Mouse (Mus musculus): ENCODE results near the gene Gm7073. TPM values are rescaled to one million over a fixed set of nuclear protein-coding genes. Genes with fewer than 3 reads are reported as not detected.

The Gm7073 gene
- polyA plus RNA-seq, 1 experiment from 2014 or later = not detected

DNA sequence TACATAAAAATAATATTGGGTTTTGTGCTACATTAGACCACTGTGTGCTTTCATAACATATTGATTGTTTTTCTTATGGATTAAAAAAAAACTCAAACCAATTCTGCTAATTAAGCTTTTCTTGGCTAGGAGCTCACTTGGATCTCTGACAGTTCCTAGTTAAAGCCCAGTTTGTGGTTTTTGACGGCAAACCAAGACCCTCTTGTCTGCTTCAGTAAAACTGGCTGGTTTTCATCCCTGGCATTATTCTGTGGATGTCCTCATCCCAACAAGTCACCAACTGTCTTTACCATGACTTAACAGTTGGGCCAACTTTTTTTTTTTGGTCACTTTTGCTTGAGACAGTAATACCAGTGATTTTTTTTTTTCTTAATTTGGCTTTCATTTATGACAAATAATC lies 3.9 kb upstream of the Gm7073 start:
- no peak for ATAC-seq (ENCODE audit: low read depth)
- H3K9ac ChIP-seq (ENCODE audit: low read length) = no peak overlapping the region
- no peaks in the 10 kb centered on the region for H3K36me3 ChIP-seq (ENCODE audit: control insufficient read depth, insufficient read depth, low read length)
- H3K27me3 ChIP-seq (ENCODE audit: control insufficient read depth, insufficient read depth, low read depth, low read length) = no peaks in the 10 kb centered on the region
- H3K27ac ChIP-seq (ENCODE audit: low read length) = no peak overlapping the region
- H3K4me1 ChIP-seq (replicated peaks; ENCODE audit: control insufficient read depth, insufficient read depth, low read length) = no peaks in the 10 kb centered on the region
- no peak overlapping the region for H3K4me3 ChIP-seq (ENCODE audit: low read length)
- H3K4me2 ChIP-seq (ENCODE audit: low read depth, low read length) = no peak overlapping the region
- H3K9me3 ChIP-seq (ENCODE audit: control insufficient read depth, low read length) = no peaks in the 10 kb centered on the region
- 83% methylated on average over 1 of the region's 1 CpGs for WGBS

GRCm38 (mm10) chrX:60503995-60504394 lies 35.1 kb downstream of the Gm7073 start:
- Histone ChIP-seq H3K9me3 (ENCODE audit: control insufficient read depth, low read length) (no peaks in the 10 kb centered on the region), H3K27me3 (ENCODE audit: control insufficient read depth, insufficient read depth, low read depth, low read length) (no peaks in the 10 kb centered on the region), H3K27ac (ENCODE audit: low read length) (no peak overlapping the region), H3K4me2 (ENCODE audit: low read depth, low read length) (no peak overlapping the region), H3K4me1 (replicated peaks; ENCODE audit: control insufficient read depth, insufficient read depth, low read length) (no peaks in the 10 kb centered on the region), H3K36me3 (ENCODE audit: control insufficient read depth, insufficient read depth, low read length) (no peaks in the 10 kb centered on the region), H3K9ac (ENCODE audit: low read length) (no peak overlapping the region), H3K4me3 (ENCODE audit: low read length) (no peak overlapping the region)
- no peak for ATAC-seq (ENCODE audit: low read depth)

DNA sequence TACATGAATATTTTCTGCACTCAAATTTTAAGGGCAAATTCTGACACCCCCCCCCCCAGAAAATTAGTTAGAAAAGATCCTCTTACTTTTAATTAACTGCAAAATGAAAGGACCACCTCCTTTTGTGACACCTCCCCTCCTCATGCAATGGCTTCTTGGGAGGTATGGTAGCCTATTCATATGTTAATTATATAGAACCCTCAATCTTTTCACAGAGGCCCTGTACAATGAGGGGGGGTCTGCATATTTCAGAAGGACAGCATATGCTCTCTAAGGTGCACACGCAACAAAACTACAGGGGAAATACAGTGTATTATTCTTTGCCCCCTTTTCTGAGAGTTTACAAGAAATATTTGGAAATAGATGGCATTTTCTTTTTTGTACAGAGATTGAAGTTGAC lies 41.3 kb downstream of the Gm7073 start:
- Histone ChIP-seq H3K4me2 (ENCODE audit: low read depth, low read length) (no peak overlapping the region), H3K36me3 (ENCODE audit: control insufficient read depth, insufficient read depth, low read length) (no peaks in the 10 kb centered on the region), H3K9me3 (ENCODE audit: control insufficient read depth, low read length) (no peaks in the 10 kb centered on the region), H3K27ac (ENCODE audit: low read length) (no peak overlapping the region), H3K27me3 (ENCODE audit: control insufficient read depth, insufficient read depth, low read depth, low read length) (no peaks in the 10 kb centered on the region), H3K9ac (ENCODE audit: low read length) (no peak overlapping the region), H3K4me1 (replicated peaks; ENCODE audit: control insufficient read depth, insufficient read depth, low read length) (no peaks in the 10 kb centered on the region), H3K4me3 (ENCODE audit: low read length) (no peak overlapping the region)
- no peak for ATAC-seq (ENCODE audit: low read depth)
- 73% methylated on average over 1 of the region's 1 CpGs for WGBS

GRCm38 (mm10) chrX:60495308-60495707 lies 43.7 kb downstream of the Gm7073 start:
- Histone ChIP-seq H3K4me1 (replicated peaks; ENCODE audit: control insufficient read depth, insufficient read depth, low read length) (no peaks in the 10 kb centered on the region), H3K9me3 (ENCODE audit: control insufficient read depth, low read length) (no peaks in the 10 kb centered on the region), H3K36me3 (ENCODE audit: control insufficient read depth, insufficient read depth, low read length) (no peaks in the 10 kb centered on the region), H3K4me3 (ENCODE audit: low read length) (no peak overlapping the region), H3K9ac (ENCODE audit: low read length) (no peak overlapping the region), H3K4me2 (ENCODE audit: low read depth, low read length) (no peak overlapping the region), H3K27me3 (ENCODE audit: control insufficient read depth, insufficient read depth, low read depth, low read length) (no peaks in the 10 kb centered on the region), H3K27ac (ENCODE audit: low read length) (no peak overlapping the region)
- no peak for ATAC-seq (ENCODE audit: low read depth)

GRCm38 (mm10) chrX:60463786-60464185 lies 75.3 kb downstream of the Gm7073 start:
- no peak overlapping the region for H3K4me3 ChIP-seq (ENCODE audit: low read length)
- no peak for ATAC-seq (ENCODE audit: low read depth)
- H3K9me3 ChIP-seq (ENCODE audit: control insufficient read depth, low read length) = no peaks in the 10 kb centered on the region
- no peaks in the 10 kb centered on the region for H3K27me3 ChIP-seq (ENCODE audit: control insufficient read depth, insufficient read depth, low read depth, low read length)
- H3K27ac ChIP-seq (ENCODE audit: low read length) = no peak overlapping the region
- H3K4me1 ChIP-seq (replicated peaks; ENCODE audit: control insufficient read depth, insufficient read depth, low read length) = no peaks in the 10 kb centered on the region
- WGBS = 11% methylated on average over 2 of the region's 2 CpGs
- H3K4me2 ChIP-seq (ENCODE audit: low read depth, low read length) = no peak overlapping the region
- H3K9ac ChIP-seq (ENCODE audit: low read length) = no peak overlapping the region
- no peaks in the 10 kb centered on the region for H3K36me3 ChIP-seq (ENCODE audit: control insufficient read depth, insufficient read depth, low read length)

GRCm38 (mm10) chrX:60414563-60415111 lies 124.4 kb downstream of the Gm7073 start:
- WGBS = 55% methylated on average over 4 of the region's 4 CpGs
- H3K9me3 ChIP-seq (ENCODE audit: control insufficient read depth, low read length) = no peaks in the 10 kb centered on the region
- H3K4me3 ChIP-seq (ENCODE audit: low read length) = no peak overlapping the region
- ATAC-seq (ENCODE audit: low read depth) = no peak
- no peak overlapping the region for H3K9ac ChIP-seq (ENCODE audit: low read length)
- H3K27ac ChIP-seq (ENCODE audit: low read length) = no peak overlapping the region
- H3K27me3 ChIP-seq (ENCODE audit: control insufficient read depth, insufficient read depth, low read depth, low read length) = no peaks in the 10 kb centered on the region
- no peaks in the 10 kb centered on the region for H3K4me1 ChIP-seq (replicated peaks; ENCODE audit: control insufficient read depth, insufficient read depth, low read length)
- H3K4me2 ChIP-seq (ENCODE audit: low read depth, low read length) = no peak overlapping the region
- no peaks in the 10 kb centered on the region for H3K36me3 ChIP-seq (ENCODE audit: control insufficient read depth, insufficient read depth, low read length)

GRCm38 (mm10) chrX:60405681-60406080 lies 133.4 kb downstream of the Gm7073 start:
- ATAC-seq (ENCODE audit: low read depth) = no peak
- Histone ChIP-seq H3K36me3 (ENCODE audit: control insufficient read depth, insufficient read depth, low read length) (no peaks in the 10 kb centered on the region), H3K4me3 (ENCODE audit: low read length) (no peak overlapping the region), H3K4me1 (replicated peaks; ENCODE audit: control insufficient read depth, insufficient read depth, low read length) (no peaks in the 10 kb centered on the region), H3K9me3 (ENCODE audit: control insufficient read depth, low read length) (no peaks in the 10 kb centered on the region), H3K4me2 (ENCODE audit: low read depth, low read length) (no peak overlapping the region), H3K9ac (ENCODE audit: low read length) (no peak overlapping the region), H3K27ac (ENCODE audit: low read length) (no peak overlapping the region), H3K27me3 (ENCODE audit: control insufficient read depth, insufficient read depth, low read depth, low read length) (no peaks in the 10 kb centered on the region)
- 73% methylated on average over 4 of the region's 4 CpGs for WGBS

- Histone ChIP-seq H3K36me3 (ENCODE audit: control insufficient read depth, insufficient read depth, low read length) (no peaks in the 10 kb centered on the region), H3K9ac (ENCODE audit: low read length) (peak overlapping the region; percentile 91), H3K4me2 (ENCODE audit: low read depth, low read length) (peak overlapping the region; percentile 34; the same call in 1 of the 2 replicates), H3K27me3 (ENCODE audit: control insufficient read depth, insufficient read depth, low read depth, low read length) (no peaks in the 10 kb centered on the region), H3K27ac (ENCODE audit: low read length) (peak overlapping the region; percentile 95), H3K4me1 (replicated peaks; ENCODE audit: control insufficient read depth, insufficient read depth, low read length) (no peaks in the 10 kb centered on the region), H3K9me3 (ENCODE audit: control insufficient read depth, low read length) (no peaks in the 10 kb centered on the region), H3K4me3 (ENCODE audit: low read length) (peak overlapping the region; percentile 71)
- WGBS = 9% methylated on average over 15 of the region's 17 CpGs
- peak; percentile 96 for ATAC-seq (ENCODE audit: low read depth)
These were observed 134.4 kb downstream of the Gm7073 start for GRCm38 (mm10) chrX:60404668-60405044.

GRCm38 (mm10) chrX:60403764-60404667 lies 135.0 kb downstream of the Gm7073 start:
- H3K4me1 ChIP-seq (replicated peaks; ENCODE audit: control insufficient read depth, insufficient read depth, low read length) = no peaks in the 10 kb centered on the region
- ATAC-seq (ENCODE audit: low read depth) = peak; percentile 91
- H3K4me3 ChIP-seq (ENCODE audit: low read length) = peak overlapping the region; percentile 71
- H3K27ac ChIP-seq (ENCODE audit: low read length) = peak overlapping the region; percentile 95
- 13% methylated on average over 39 of the region's 126 CpGs for WGBS
- no peaks in the 10 kb centered on the region for H3K36me3 ChIP-seq (ENCODE audit: control insufficient read depth, insufficient read depth, low read length)
- H3K9me3 ChIP-seq (ENCODE audit: control insufficient read depth, low read length) = no peaks in the 10 kb centered on the region
- H3K4me2 ChIP-seq (ENCODE audit: low read depth, low read length) = peak overlapping the region; percentile 63
- peak overlapping the region; percentile 91 for H3K9ac ChIP-seq (ENCODE audit: low read length)
- H3K27me3 ChIP-seq (ENCODE audit: control insufficient read depth, insufficient read depth, low read depth, low read length) = no peaks in the 10 kb centered on the region

All from lung, embryonic 16.5 days (tissue).